Mouse (Mus musculus) CD4-positive, CD25-positive, alpha-beta regulatory T cell (primary cell): Measurements from ENCODE around the gene Nxph4. TPM values are rescaled to one million over a fixed set of nuclear protein-coding genes. Genes with fewer than 3 reads are reported as not detected.

ENCODE experiments used
- polyA plus RNA-seq: library from polyadenylated mRNA; unstranded; fragments of 100-300 nt; shearing (Covaris generic); gene quantifications from one replicate; pipeline ENCODE4 v1.2.1, GENCODE M21; 2017

The Nxph4 gene
- polyA plus RNA-seq, result not detected

DNA sequence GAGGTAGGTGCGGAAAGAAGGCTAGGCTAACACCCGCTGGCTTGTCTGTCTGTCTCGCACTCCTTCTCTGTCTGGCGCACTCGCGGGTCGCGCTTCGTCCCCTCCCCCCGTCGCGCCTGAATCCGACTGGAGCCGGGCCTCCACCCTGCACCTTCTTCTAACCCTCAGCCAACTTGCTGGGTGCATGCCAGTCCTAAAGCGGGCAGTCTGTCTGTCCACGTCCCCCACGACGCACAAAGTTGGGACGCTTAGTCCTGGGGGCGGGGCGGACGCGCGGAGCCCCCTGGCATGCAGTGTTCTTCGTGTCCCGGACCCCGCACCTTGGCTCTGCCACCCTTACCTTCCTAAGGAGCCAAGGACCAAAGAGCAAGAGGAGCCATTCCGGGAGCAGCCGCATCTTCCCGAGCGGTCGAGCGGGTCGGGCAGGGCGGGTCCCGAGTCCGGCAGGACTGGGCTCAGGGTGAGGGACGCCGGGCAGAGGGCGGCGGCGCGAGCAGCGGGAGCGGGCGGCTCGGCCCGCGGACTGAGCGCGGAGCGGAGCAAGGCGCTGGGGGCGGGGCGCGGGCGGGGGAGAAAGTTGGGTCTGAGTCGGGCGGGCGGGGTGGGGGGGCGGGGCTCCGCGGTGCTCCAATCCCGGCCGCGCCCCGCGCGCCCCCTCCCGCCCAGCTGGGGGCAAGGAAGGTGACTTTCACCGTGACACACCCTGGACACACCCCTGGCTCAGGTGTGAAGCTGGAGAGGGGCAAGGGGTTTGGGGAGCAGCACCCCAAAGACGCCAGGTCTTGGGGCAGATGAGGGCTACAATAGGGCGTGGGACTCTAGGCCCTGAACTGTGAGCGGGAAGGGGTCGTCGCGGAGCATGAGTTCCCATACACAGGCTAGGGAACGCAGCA is at the start of gene Nxph4:
Gene Nxph4 (minus strand): TSS at position 524 of the 893 bp plus-strand sequence.

DNA sequence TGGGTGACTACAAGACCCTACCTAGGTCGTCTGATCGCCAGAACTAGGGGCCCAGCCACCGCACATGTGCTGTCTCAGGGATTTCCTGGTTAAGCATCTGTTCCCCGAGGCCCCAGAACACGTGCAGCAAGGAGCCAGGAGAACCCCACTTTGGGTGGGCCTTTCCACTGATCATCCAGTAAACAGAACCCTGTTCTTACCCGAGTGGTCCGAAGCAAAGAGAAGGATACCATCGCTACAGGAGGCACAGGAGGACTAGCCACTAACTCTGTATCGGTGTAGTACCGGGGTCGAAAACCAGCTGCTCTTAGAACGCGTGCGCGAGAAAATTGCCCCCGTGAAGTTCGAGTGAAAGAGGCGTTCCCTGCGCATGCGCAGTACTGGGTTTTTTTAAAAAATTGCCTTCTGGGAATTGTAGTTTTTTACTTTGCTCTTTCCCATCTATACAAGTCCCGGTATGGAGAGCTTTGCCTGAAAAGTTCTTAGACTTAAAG is 12.2 kb downstream of the Nxph4 start, which contains the start of gene Shmt2:
Gene Shmt2 (minus strand): TSS at position 357 of the 494 bp plus-strand sequence.

DNA sequence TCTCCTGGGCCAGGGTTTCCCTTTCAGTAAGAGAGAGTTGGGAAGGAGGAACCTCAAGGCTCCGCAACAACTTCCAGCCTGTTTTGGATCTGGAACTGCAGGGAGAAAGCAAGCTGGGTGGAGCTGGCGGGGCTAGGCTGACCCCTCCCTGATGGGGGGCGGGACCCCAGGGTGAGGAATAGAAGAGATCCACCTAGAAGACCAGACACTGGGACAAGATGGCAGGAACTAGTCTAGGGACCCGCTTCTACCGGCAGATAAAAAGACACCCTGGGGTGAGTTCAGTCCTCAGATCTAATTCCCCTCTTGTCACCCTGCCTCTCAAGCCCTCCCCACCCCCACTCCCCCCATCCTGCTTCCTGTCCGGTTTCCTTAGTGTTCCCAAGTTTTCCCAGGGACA is 19.6 kb downstream of the Nxph4 start, which contains the start of gene Ndufa4l2:
Gene Ndufa4l2 (plus strand): TSS at position 204 of the 400 bp plus-strand sequence.

DNA sequence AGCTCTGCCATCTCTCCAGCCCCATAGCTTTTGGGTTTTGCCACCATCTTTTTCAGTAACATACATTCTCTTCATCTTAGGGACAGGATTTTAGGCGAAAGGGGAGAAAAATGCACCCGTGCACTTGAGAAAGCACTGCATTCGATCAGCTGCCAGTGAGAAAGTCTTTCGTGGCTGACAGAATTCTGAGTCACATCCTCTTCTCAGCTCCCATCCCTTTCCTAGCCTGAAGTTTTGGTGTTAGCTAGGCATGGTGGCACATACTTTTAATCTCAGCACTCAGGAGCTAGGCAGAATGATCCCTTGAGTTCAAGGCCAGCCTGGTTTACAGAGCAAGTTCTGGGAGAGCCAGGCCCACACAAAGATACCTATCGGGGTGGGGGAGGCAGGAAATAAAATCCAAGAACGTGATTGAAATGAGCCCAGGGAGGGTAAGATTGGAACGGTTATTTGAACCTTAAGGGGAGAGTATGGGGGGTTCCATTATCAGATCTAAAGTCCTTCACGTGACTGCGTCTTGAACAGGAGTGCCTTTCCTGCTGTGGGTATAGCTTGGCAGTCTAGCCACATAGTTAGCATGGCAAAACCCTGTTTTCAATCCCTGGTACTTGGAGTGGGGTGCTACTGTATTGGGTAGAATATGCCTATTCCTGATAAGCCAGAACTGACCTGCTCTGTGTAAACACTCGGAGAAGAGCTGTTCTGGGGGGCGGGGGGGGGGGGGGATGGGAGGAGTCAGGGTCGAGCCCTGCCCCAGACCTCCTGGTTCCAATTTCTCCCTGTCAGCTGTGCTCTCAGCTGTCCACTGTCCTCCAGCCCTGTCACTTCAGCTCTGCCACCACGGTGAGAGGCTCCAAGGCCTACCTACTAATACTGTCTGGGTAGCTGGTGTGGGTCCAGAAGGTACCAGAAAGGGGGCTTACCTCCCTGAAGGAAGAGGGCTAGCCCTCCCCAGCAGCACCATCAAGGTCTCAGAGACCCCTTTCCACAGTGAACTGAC is 33.2 kb downstream of the Nxph4 start, which contains the start of gene Stac3:
Gene Stac3 (plus strand): TSS at position 793 of the 1,000 bp plus-strand sequence.

Other genes with a start within 250 kb of the Nxph4 start
- 13.4 TPM for gene Mbd6, start 245.5 kb downstream of the Nxph4 start, polyA plus RNA-seq
- gene Mars, start 222.8 kb downstream of the Nxph4 start, polyA plus RNA-seq, result 74.3 TPM
- 395 TPM for gene Arhgap9, start 212.6 kb downstream of the Nxph4 start, polyA plus RNA-seq
- 0.54 TPM for gene Gli1, start 192.6 kb downstream of the Nxph4 start, polyA plus RNA-seq
- 0.07 TPM for gene Inhbe, start 180.1 kb downstream of the Nxph4 start, polyA plus RNA-seq
- not detected for gene Inhbc, start 164.1 kb downstream of the Nxph4 start, polyA plus RNA-seq
- gene R3hdm2, start 154.2 kb downstream of the Nxph4 start, polyA plus RNA-seq, result 39.5 TPM
- 0.14 TPM for gene Stac3, start 32.9 kb downstream of the Nxph4 start, polyA plus RNA-seq
- gene Ndufa4l2, start 19.6 kb downstream of the Nxph4 start, polyA plus RNA-seq, result not detected
- gene Shmt2, start 12.1 kb downstream of the Nxph4 start, polyA plus RNA-seq, result 103 TPM
- gene Lrp1, start 86.6 kb upstream of the Nxph4 start, polyA plus RNA-seq, result 0.31 TPM
- 249 TPM for gene Stat6, start 108.4 kb upstream of the Nxph4 start, polyA plus RNA-seq
- 10.4 TPM for gene Nemp1, start 132.3 kb upstream of the Nxph4 start, polyA plus RNA-seq
- 67.4 TPM for gene Nab2, start 134.0 kb upstream of the Nxph4 start, polyA plus RNA-seq
- not detected for gene Myo1a, start 170.6 kb upstream of the Nxph4 start, polyA plus RNA-seq
- 0.28 TPM for gene Tac2, start 189.9 kb upstream of the Nxph4 start, polyA plus RNA-seq
- 0.67 TPM for gene Zbtb39, start 205.0 kb upstream of the Nxph4 start, polyA plus RNA-seq
- gene Gpr182, start 217.2 kb upstream of the Nxph4 start, polyA plus RNA-seq, result 0.06 TPM
- gene Rdh1, start 225.2 kb upstream of the Nxph4 start, polyA plus RNA-seq, result 0.18 TPM
- not detected for gene Rdh16f1, start 225.2 kb upstream of the Nxph4 start, polyA plus RNA-seq
- 1.1 TPM for gene Rdh9, start 241.8 kb upstream of the Nxph4 start, polyA plus RNA-seq